Mouse (Mus musculus) heart, adult 2 months (tissue): ENCODE data around the gene Aftph.

ENCODE experiments used
- CTCF ChIP-seq: fragments of 200-600 bp; IDR thresholded peaks from 2 replicates; pipeline ENCODE4 v1.8.1; 2022; ENCODE audit warnings: antibody characterized with exemption, mild to moderate bottlenecking, moderate library complexity
- POLR2A ChIP-seq: fragments of 200-500 bp; IDR thresholded peaks from 2 replicates; pipeline ENCODE4 v1.6.1; 2011; ENCODE audit warnings: mild to moderate bottlenecking, low read depth, low read length, control low read depth; ENCODE audit not compliant: insufficient read depth

- TF ChIP-seq POLR2A = no peak
- TF ChIP-seq CTCF = no peak
Measured at GRCm38 (mm10) chr11:20645521-20645920, 95.9 kb downstream of the Aftph start.
